Mouse (Mus musculus) liver, embryonic 13.5 days (tissue): ENCODE measurements at regions not wholly inside any gene's neighbourhood (a gene's known extent, or its start where the extent isn't known, plus 50 kb on each side); places are given as distances from the start of the nearest gene placed in this dataset.

Source experiments
- ATAC-seq: fragments of 200-750 bp; cut with Nextera tagmentation; 2 replicates; pipeline ENCODE4 v1.8.0; 2017; ENCODE audit warnings: low read depth, mild to moderate bottlenecking, moderate number of reproducible peaks, moderate library complexity
- DNase-seq: peaks from one replicate; pipeline ENCODE4 v3.0.0; 2022
- H3K27ac ChIP-seq: fragments of 300-500 bp; sonication (generic); 2 replicates; pipeline ENCODE4 v1.5.1; 2015; ENCODE audit warnings: moderate library complexity, mild to moderate bottlenecking, inconsistent platforms
- H3K27me3 ChIP-seq: fragments of 300-500 bp; sonication (generic); 2 replicates; pipeline ENCODE4 v1.6.1; 2015; ENCODE audit warnings: mild to moderate bottlenecking, inconsistent platforms
- H3K36me3 ChIP-seq: fragments of 300-500 bp; sonication (generic); 2 replicates; pipeline ENCODE4 v1.6.1; 2015; ENCODE audit warnings: mild to moderate bottlenecking, inconsistent platforms
- H3K4me1 ChIP-seq: fragments of 300-500 bp; sonication (generic); replicated peaks from 2 replicates; pipeline ENCODE4 v1.6.1; 2015; ENCODE audit warnings: inconsistent platforms
- H3K4me2 ChIP-seq: fragments of 300-500 bp; sonication (generic); 2 replicates; pipeline ENCODE4 v1.6.1; 2015; ENCODE audit warnings: inconsistent platforms, mild to moderate bottlenecking, moderate library complexity
- H3K4me3 ChIP-seq: fragments of 300-500 bp; sonication (generic); replicated peaks from 2 replicates; pipeline ENCODE4 v1.5.1; 2015; ENCODE audit warnings: mild to moderate bottlenecking, inconsistent platforms
- H3K9ac ChIP-seq: fragments of 300-500 bp; sonication (generic); 2 replicates; pipeline ENCODE4 v1.6.1; 2015; ENCODE audit warnings: mild to moderate bottlenecking, inconsistent platforms
- H3K9me3 ChIP-seq: fragments of 300-500 bp; sonication (generic); replicated peaks from 2 replicates; pipeline ENCODE4 v1.6.1; 2016; ENCODE audit warnings: inconsistent platforms
- WGBS: fragments of 180-500 bp; shearing (Covaris S2); methylation state at CpG from one replicate; pipeline ENCODE4 v1.1.7; 2015; ENCODE audit not compliant: insufficient replicate concordance; 5-methylcytosine and 5-hydroxymethylcytosine counted together

GRCm38 (mm10) chr12:12655184-12655583 is 286.5 kb downstream of the Mycn start:
- 68% methylated on average over 10 of the region's 10 CpGs for WGBS

GRCm38 (mm10) chr12:12652361-12652760 is 289.4 kb downstream of the Mycn start:
- WGBS, result 75% methylated on average over 7 of the region's 7 CpGs
- no peak for ATAC-seq
- H3K9ac ChIP-seq, result no peak overlapping the region
- H3K36me3 ChIP-seq, result no peaks in the 10 kb centered on the region
- no peak overlapping the region for H3K4me2 ChIP-seq
- H3K27ac ChIP-seq, result no peak overlapping the region
- DNase-seq, result no peak
- H3K9me3 ChIP-seq, result no peaks in the 10 kb centered on the region
- H3K4me3 ChIP-seq, result no peak overlapping the region
- H3K4me1 ChIP-seq, result no peaks in the 10 kb centered on the region
- no peaks in the 10 kb centered on the region for H3K27me3 ChIP-seq

More at GRCm38 (mm10) chr12:12655184-12655583, 286.5 kb downstream of the Mycn start:
- H3K4me1 ChIP-seq, result no peaks in the 10 kb centered on the region
- no peaks in the 10 kb centered on the region for H3K9me3 ChIP-seq
- H3K27me3 ChIP-seq, result no peaks in the 10 kb centered on the region
- no peaks in the 10 kb centered on the region for H3K36me3 ChIP-seq
- ATAC-seq, result no peak
- H3K4me2 ChIP-seq, result no peak overlapping the region
- no peak overlapping the region for H3K9ac ChIP-seq
- H3K27ac ChIP-seq, result no peak overlapping the region
- no peak for DNase-seq
- no peak overlapping the region for H3K4me3 ChIP-seq

- Histone ChIP-seq H3K36me3 (no peaks in the 10 kb centered on the region), H3K9ac (no peak overlapping the region), H3K9me3 (no peaks in the 10 kb centered on the region), H3K27ac (no peak overlapping the region), H3K4me2 (no peak overlapping the region), H3K4me1 (no peaks in the 10 kb centered on the region; the same call in 1 of the 2 replicates), H3K27me3 (no peaks in the 10 kb centered on the region), H3K4me3 (no peak overlapping the region)
- ATAC-seq (no peak), DNase-seq (no peak)
- 26% methylated on average over 1 of the region's 1 CpGs for WGBS
Observed at GRCm38 (mm10) chr12:12650309-12650708, 291.4 kb downstream of the Mycn start.

- no peak overlapping the region for H3K4me3 ChIP-seq
- 65% methylated on average over 6 of the region's 6 CpGs for WGBS
Observed at GRCm38 (mm10) chr12:12647467-12647866, 294.2 kb downstream of the Mycn start.

GRCm38 (mm10) chr12:12645183-12645582 is 296.5 kb downstream of the Mycn start:
- Histone ChIP-seq H3K4me1 (no peaks in the 10 kb centered on the region; the same call in 1 of the 2 replicates), H3K4me3 (no peak overlapping the region), H3K9ac (no peak overlapping the region), H3K27ac (no peak overlapping the region), H3K36me3 (no peaks in the 10 kb centered on the region), H3K4me2 (no peak overlapping the region), H3K27me3 (no peaks in the 10 kb centered on the region), H3K9me3 (no peaks in the 10 kb centered on the region)
- DNase-seq, result no peak
- no peak for ATAC-seq
- 71% methylated on average over 4 of the region's 4 CpGs for WGBS

More at GRCm38 (mm10) chr12:12647467-12647866, 294.2 kb downstream of the Mycn start:
- H3K27me3 ChIP-seq, result no peaks in the 10 kb centered on the region
- no peaks in the 10 kb centered on the region; the same call in 1 of the 2 replicates for H3K4me1 ChIP-seq
- no peak overlapping the region for H3K9ac ChIP-seq
- no peaks in the 10 kb centered on the region for H3K36me3 ChIP-seq
- no peak for DNase-seq
- H3K9me3 ChIP-seq, result no peaks in the 10 kb centered on the region
- no peak overlapping the region for H3K27ac ChIP-seq
- ATAC-seq, result no peak
- no peak overlapping the region for H3K4me2 ChIP-seq

- Histone ChIP-seq H3K4me3 (no peak overlapping the region), H3K27ac (no peak overlapping the region), H3K4me2 (no peak overlapping the region), H3K36me3 (no peaks in the 10 kb centered on the region), H3K27me3 (no peaks in the 10 kb centered on the region), H3K9me3 (no peaks in the 10 kb centered on the region), H3K9ac (no peak overlapping the region), H3K4me1 (no peaks in the 10 kb centered on the region; the same call in 1 of the 2 replicates)
- ATAC-seq, result no peak
- no peak for DNase-seq
- WGBS, result 50% methylated on average over 11 of the region's 11 CpGs
Observed at GRCm38 (mm10) chr12:12643247-12643963, 298.3 kb downstream of the Mycn start.

- no peak overlapping the region for H3K4me3 ChIP-seq
- no peaks in the 10 kb centered on the region for H3K36me3 ChIP-seq
- no peak overlapping the region for H3K9ac ChIP-seq
- no peaks in the 10 kb centered on the region for H3K27me3 ChIP-seq
- no peaks in the 10 kb centered on the region for H3K4me1 ChIP-seq
- no peak for DNase-seq
- H3K27ac ChIP-seq, result no peak overlapping the region
- no peaks in the 10 kb centered on the region for H3K9me3 ChIP-seq
- H3K4me2 ChIP-seq, result no peak overlapping the region
- ATAC-seq, result no peak
- 81% methylated on average over 3 of the region's 3 CpGs for WGBS
Observed at GRCm38 (mm10) chr12:12635308-12635707, 306.4 kb downstream of the Mycn start.

- DNase-seq (no peak), ATAC-seq (no peak)
- Histone ChIP-seq H3K36me3 (no peaks in the 10 kb centered on the region), H3K27me3 (no peaks in the 10 kb centered on the region), H3K9ac (no peak overlapping the region), H3K4me3 (no peak overlapping the region), H3K27ac (no peak overlapping the region), H3K9me3 (no peaks in the 10 kb centered on the region), H3K4me2 (no peak overlapping the region), H3K4me1 (no peaks in the 10 kb centered on the region)
- WGBS, result 26% methylated on average over 4 of the region's 4 CpGs
Observed at GRCm38 (mm10) chr12:12627597-12627996, 314.1 kb downstream of the Mycn start.

GRCm38 (mm10) chr12:12625788-12626187 is 315.9 kb downstream of the Mycn start:
- H3K27me3 ChIP-seq, result no peaks in the 10 kb centered on the region
- no peak overlapping the region for H3K27ac ChIP-seq
- no peaks in the 10 kb centered on the region for H3K36me3 ChIP-seq
- ATAC-seq, result no peak
- no peak overlapping the region for H3K4me3 ChIP-seq
- no peak overlapping the region for H3K4me2 ChIP-seq
- DNase-seq, result no peak
- no peaks in the 10 kb centered on the region for H3K9me3 ChIP-seq
- H3K9ac ChIP-seq, result no peak overlapping the region
- 54% methylated on average over 1 of the region's 1 CpGs for WGBS
- H3K4me1 ChIP-seq, result no peaks in the 10 kb centered on the region

GRCm38 (mm10) chr12:12622712-12623292 is 318.9 kb downstream of the Mycn start:
- Histone ChIP-seq H3K27me3 (no peaks in the 10 kb centered on the region), H3K4me2 (no peak overlapping the region), H3K4me3 (no peak overlapping the region), H3K36me3 (no peaks in the 10 kb centered on the region), H3K9me3 (no peaks in the 10 kb centered on the region), H3K9ac (no peak overlapping the region), H3K4me1 (no peaks in the 10 kb centered on the region; the same call in 1 of the 2 replicates), H3K27ac (no peak overlapping the region)
- WGBS, result 26% methylated on average over 5 of the region's 5 CpGs
- DNase-seq (peak; percentile 19), ATAC-seq (peak; percentile 26; the same call in 1 of the 2 replicates)

- Histone ChIP-seq H3K4me3 (no peak overlapping the region), H3K27ac (no peak overlapping the region), H3K4me1 (no peaks in the 10 kb centered on the region; the same call in 1 of the 2 replicates), H3K9me3 (no peaks in the 10 kb centered on the region), H3K4me2 (no peak overlapping the region), H3K36me3 (no peaks in the 10 kb centered on the region), H3K9ac (no peak overlapping the region), H3K27me3 (no peaks in the 10 kb centered on the region)
- no peak for DNase-seq
- 73% methylated on average over 9 of the region's 9 CpGs for WGBS
- no peak for ATAC-seq
Observed at GRCm38 (mm10) chr12:12621506-12621905, 320.2 kb downstream of the Mycn start.

GRCm38 (mm10) chr12:12620316-12620715 is 321.4 kb downstream of the Mycn start:
- Histone ChIP-seq H3K4me2 (no peak overlapping the region), H3K9me3 (no peaks in the 10 kb centered on the region), H3K9ac (no peak overlapping the region), H3K27ac (no peak overlapping the region), H3K4me1 (no peaks in the 10 kb centered on the region; the same call in 1 of the 2 replicates), H3K27me3 (no peaks in the 10 kb centered on the region), H3K36me3 (no peaks in the 10 kb centered on the region), H3K4me3 (no peak overlapping the region)
- no peak for DNase-seq
- 67% methylated on average over 5 of the region's 5 CpGs for WGBS
- ATAC-seq, result no peak
